Comparison of ENCODE assay signal across 7 mouse cellular contexts in the genomic region with DNA sequence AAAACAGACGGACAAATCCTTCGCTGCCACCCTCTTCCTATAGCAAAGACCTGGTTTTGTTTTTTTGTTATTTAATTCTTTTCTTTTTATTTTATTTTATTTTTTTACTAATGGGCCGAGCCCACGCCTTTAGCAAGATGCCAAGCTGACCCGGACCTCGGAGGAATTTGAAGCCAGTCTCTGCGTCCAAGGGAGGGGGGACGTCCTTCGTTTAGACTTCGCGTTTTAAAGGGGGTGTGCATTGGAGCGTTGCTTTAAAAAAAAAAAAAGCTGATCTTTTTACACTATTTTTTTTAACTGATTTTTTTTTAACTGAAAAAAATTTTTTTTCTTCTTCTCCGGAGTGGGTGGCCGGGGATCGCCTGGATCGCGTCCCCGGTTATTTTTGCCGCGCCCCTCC. TPM values are rescaled to one million over a fixed set of nuclear protein-coding genes. Genes with fewer than 3 reads are reported as not detected.
A peak's percentile ranks its signal among the peaks of the same experiment; 100 is the strongest.
DNase-seq lines count a peak whose midpoint lies in the region; ATAC-seq and TF ChIP-seq lines count a peak whose summit lies in the region.

No protein-coding gene starts in this region.

- WGBS in lung, embryonic 14.5 days, result 1% methylated on average over 19 of the region's 20 CpGs
- under 1% methylated on average over 19 of the region's 20 CpGs for WGBS in forebrain, embryonic 12.5 days
- 0% methylated on average over 20 of the region's 20 CpGs for WGBS in limb, embryonic 11.5 days
- 0% methylated on average over 19 of the region's 20 CpGs for WGBS in neural tube, embryonic 15.5 days

- H3K9me3 ChIP-seq in lung, embryonic 14.5 days (ENCODE audit: low read depth, low read length), result no peaks in the 10 kb centered on the region
- peaks cover 5% of the 10 kb centered on the region; the same call in 1 of the 2 replicates for H3K9me3 ChIP-seq in forebrain, embryonic 12.5 days
- peaks cover 3% of the 10 kb centered on the region; the same call in 1 of the 2 replicates for H3K9me3 ChIP-seq in limb, embryonic 11.5 days (ENCODE audit: control insufficient read depth, low read length)
- H3K9me3 ChIP-seq in neural tube, embryonic 15.5 days (replicated peaks), result no peaks in the 10 kb centered on the region

- peak overlapping the region; percentile 51 for H3K9ac ChIP-seq in lung, embryonic 14.5 days
- peak overlapping the region; percentile 80 for H3K9ac ChIP-seq in forebrain, embryonic 12.5 days
- no peak overlapping the region for H3K9ac ChIP-seq in limb, embryonic 11.5 days (ENCODE audit: low read length)
- peak overlapping the region; percentile 83 for H3K9ac ChIP-seq in neural tube, embryonic 15.5 days (replicated peaks)

- no peaks in the 10 kb centered on the region for H3K4me1 ChIP-seq in lung, embryonic 14.5 days (ENCODE audit: insufficient read depth)
- H3K4me1 ChIP-seq in forebrain, embryonic 12.5 days, result peaks cover 27% of the 10 kb centered on the region
- H3K4me1 ChIP-seq in limb, embryonic 11.5 days (ENCODE audit: control insufficient read depth, insufficient read depth, low read length), result no peaks in the 10 kb centered on the region
- H3K4me1 ChIP-seq in neural tube, embryonic 15.5 days, result peaks cover 36% of the 10 kb centered on the region

- peak overlapping the region; percentile 95 for H3K4me2 ChIP-seq in lung, embryonic 14.5 days
- H3K4me2 ChIP-seq in forebrain, embryonic 12.5 days, result peak overlapping the region; percentile 72
- peak overlapping the region; percentile 87 for H3K4me2 ChIP-seq in limb, embryonic 11.5 days (ENCODE audit: low read depth, severe bottlenecking)
- peak overlapping the region; percentile 72 for H3K4me2 ChIP-seq in neural tube, embryonic 15.5 days

- no peak for ATAC-seq in lung, embryonic 14.5 days (ENCODE audit: insufficient read depth)
- peak; percentile 22; the same call in 1 of the 2 replicates for ATAC-seq in forebrain, embryonic 12.5 days (ENCODE audit: low FRiP score)
- ATAC-seq in limb, embryonic 11.5 days (ENCODE audit: insufficient number of reproducible peaks, low FRiP score, low TSS enrichment, low read depth), result no peak
- no peak for ATAC-seq in neural tube, embryonic 15.5 days (ENCODE audit: low FRiP score)

- no peak for TF ChIP-seq CTCF in lung, embryonic 14.5 days (IDR thresholded peaks at IDR 0.05; ENCODE audit: low read depth)

- peaks cover 56% of the 10 kb centered on the region for H3K27me3 ChIP-seq in lung, embryonic 14.5 days (ENCODE audit: insufficient read depth, low read length)
- H3K27me3 ChIP-seq in forebrain, embryonic 12.5 days, result peaks cover 35% of the 10 kb centered on the region; the same call in 1 of the 2 replicates
- peaks cover 36% of the 10 kb centered on the region for H3K27me3 ChIP-seq in limb, embryonic 11.5 days (ENCODE audit: control insufficient read depth, insufficient read depth, low read length)
- no peaks in the 10 kb centered on the region for H3K27me3 ChIP-seq in neural tube, embryonic 15.5 days (replicated peaks)

- no peak overlapping the region for H3K27ac ChIP-seq in lung, embryonic 14.5 days (ENCODE audit: low read depth)
- H3K27ac ChIP-seq in forebrain, embryonic 12.5 days, result peak overlapping the region; percentile 85
- H3K27ac ChIP-seq in limb, embryonic 11.5 days (replicated peaks; ENCODE audit: low read depth, low read length), result no peak overlapping the region
- H3K27ac ChIP-seq in neural tube, embryonic 15.5 days (replicated peaks), result peak overlapping the region; percentile 89

- no peaks in the 10 kb centered on the region for H3K36me3 ChIP-seq in lung, embryonic 14.5 days (ENCODE audit: insufficient read depth)
- H3K36me3 ChIP-seq in forebrain, embryonic 12.5 days (replicated peaks), result no peaks in the 10 kb centered on the region
- H3K36me3 ChIP-seq in limb, embryonic 11.5 days (ENCODE audit: control insufficient read depth, insufficient read depth, low read length), result no peaks in the 10 kb centered on the region
- 0 out of 2 replicates have a peak, but pooled peaks cover 7% of the 10 kb centered on the region for H3K36me3 ChIP-seq in neural tube, embryonic 15.5 days

- H3K4me3 ChIP-seq in lung, embryonic 14.5 days (ENCODE audit: low read depth, low read length), result peak overlapping the region; percentile 51
- H3K4me3 ChIP-seq in forebrain, embryonic 12.5 days (replicated peaks), result peak overlapping the region; percentile 70
- peak overlapping the region; percentile 32 for H3K4me3 ChIP-seq in limb, embryonic 11.5 days (ENCODE audit: low read depth, low read length)
- H3K4me3 ChIP-seq in neural tube, embryonic 15.5 days (replicated peaks), result peak overlapping the region; percentile 84

- peak; percentile 17 for DNase-seq in lung, embryonic 14.5 days
- DNase-seq in lung, postnatal 36 days, result no peak
- DNase-seq in limb, embryonic 11.5 days (ENCODE audit: low spot score), result no peak
- DNase-seq in thymus, postnatal 25 days, result no peak
- DNase-seq in retina, postnatal 1 day, result no peak

RNA-seq across cellular contexts. Expression of a gene that starts 26.7 kb away (rescaled TPM):
- 3.8 and 4.4 TPM in 2 replicates for polyA plus RNA-seq in lung, embryonic 14.5 days (2014; fragmentation: Nextera tagmentation; extraction: Ambion mirVana)
- polyA plus RNA-seq in forebrain, embryonic 12.5 days (2016; fragmentation: Nextera tagmentation; extraction: Ambion mirVana), result 8.2 and 11.5 TPM in 2 replicates
- 5.3 and 9.1 TPM in 2 replicates for polyA plus RNA-seq in limb, embryonic 11.5 days (2014; fragmentation: Nextera tagmentation; extraction: Ambion mirVana)
- 18.3 and 23.6 TPM in 2 replicates for polyA plus RNA-seq in neural tube, embryonic 15.5 days (2015; fragmentation: Nextera tagmentation; extraction: Ambion mirVana)

Comparison
In these comparisons a context has a peak if more than half of its experiments do, and no peak if none do; other contexts are left out.
1. H3K27ac ChIP-seq: peak in forebrain, embryonic 12.5 days (single experiment) and neural tube, embryonic 15.5 days (single experiment); none in lung, embryonic 14.5 days (single experiment) and limb, embryonic 11.5 days (single experiment).
2. H3K4me3 ChIP-seq: peak in every context shown above with its lines; median percentile 84 in neural tube, embryonic 15.5 days; 70 in forebrain, embryonic 12.5 days; 51 in lung, embryonic 14.5 days; 32 in limb, embryonic 11.5 days.
3. Peak in every context shown above with its lines, with median percentiles within 50 percentile points of each other: H3K4me2 ChIP-seq.